Mouse (Mus musculus): ENCODE measurements around the gene Mical2.

GRCm38 (mm10) chr7:112387876-112388275 is 162.2 kb downstream of the Mical2 start:
- TF ChIP-seq CTCF (conservative IDR thresholded peaks at IDR 0.05; ENCODE audit: low read length), result no peak
- TF ChIP-seq NANOG (IDR thresholded peaks at IDR 0.05; ENCODE audit: borderline replicate concordance, low read length), result no peak

Data from E14TG2a.4 (cell line).